Mouse (Mus musculus): ENCODE measurements around the gene Scn5a.

Gene Scn5a

DNA sequence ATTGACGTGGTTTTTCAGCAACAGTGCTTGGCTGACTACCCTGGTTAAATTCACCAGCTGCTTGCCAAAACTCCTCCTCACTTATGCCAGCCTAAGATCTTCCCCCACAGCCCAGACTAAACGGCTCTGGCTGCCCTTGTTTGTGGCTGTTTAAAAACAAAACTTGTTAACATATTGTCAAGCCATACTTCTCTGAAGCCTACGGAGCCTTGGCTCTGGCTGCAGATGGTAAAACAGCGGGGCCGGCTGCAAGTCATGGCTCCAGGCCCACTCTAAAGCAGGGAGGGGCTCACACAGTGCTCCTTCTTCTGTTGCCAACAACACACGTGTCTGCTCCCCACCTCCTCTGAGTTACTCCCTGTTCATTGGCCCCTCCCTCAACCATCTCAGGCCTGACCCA lies 67.9 kb downstream of the Scn5a start:
- DNase-seq (ENCODE audit: low read depth, low spot score), result peak; percentile 86

DNA sequence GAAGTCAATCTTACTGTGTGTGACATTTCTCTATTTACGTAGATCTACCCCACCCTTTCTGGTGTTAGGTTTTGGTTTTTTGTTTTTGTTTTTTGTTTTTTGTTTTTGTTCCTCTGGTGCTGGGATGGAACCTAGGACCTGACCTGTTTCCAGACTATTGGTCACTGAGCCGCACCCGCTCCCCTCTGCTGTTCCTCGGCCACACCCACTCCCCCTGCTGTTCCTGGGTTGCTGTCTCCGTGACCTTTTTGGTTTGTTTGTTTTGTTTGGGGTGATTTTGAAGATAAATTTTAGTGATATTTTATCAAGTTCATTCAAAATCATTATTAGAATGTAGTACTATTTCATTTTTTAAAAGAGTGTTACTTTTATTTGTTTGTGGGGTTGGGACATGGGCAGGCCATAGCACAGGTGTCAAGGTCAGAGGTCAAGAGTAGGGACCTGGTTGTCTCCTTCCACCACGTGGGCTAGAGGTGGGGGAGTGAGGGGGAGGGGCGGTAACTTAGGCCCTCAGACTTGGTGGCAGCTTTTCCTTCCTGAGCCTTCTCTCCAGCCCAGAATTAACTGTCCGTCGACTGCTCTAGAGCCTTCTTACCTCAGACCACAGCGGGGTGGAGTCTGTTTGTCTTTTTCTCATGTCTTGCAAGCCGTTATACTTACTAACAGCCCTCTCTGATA lies 73.7 kb downstream of the Scn5a start:
- DNase-seq (ENCODE audit: low read depth, low spot score), result no peak

DNA sequence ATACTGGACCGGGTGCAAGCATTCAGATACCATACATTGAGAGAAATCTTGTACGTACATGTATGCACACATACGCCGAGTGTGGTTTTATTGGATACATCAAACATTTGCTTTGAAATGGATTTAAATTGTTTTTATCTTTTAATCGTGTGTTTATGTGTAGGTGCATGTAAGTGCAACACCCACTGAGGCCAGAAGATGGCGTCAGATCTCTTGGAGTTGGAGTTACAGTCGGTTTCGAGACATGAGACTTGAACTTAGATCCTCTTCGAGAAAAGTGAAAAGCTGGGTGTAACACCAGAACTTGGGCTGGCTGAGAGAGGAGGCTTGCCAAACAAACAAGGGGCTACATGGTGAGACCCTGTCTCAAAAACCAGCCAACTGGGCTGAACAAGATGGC lies 75.2 kb downstream of the Scn5a start:
- no peak for DNase-seq (ENCODE audit: low read depth, low spot score)

DNA sequence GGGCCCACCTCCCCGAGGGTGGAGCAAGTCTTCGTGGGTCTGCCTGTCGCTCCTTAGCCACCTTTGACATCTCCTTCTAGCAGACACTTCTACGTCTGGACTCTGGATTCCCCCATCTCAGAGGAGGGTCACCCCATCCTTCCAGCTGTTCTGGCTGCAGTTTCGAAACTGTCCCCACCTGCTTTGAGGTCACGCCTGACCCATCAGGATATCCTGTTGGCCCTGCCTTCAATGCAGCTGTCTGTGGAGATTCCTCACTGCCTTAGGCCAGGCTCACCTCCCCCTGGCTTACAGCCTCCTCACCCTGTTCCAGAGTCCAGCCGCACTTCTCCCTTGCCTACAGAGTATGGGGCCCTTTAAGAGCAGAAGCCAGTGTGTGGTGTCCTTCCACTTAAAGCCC lies 79.9 kb downstream of the Scn5a start:
- no peak for DNase-seq (ENCODE audit: low read depth, low spot score)

DNA sequence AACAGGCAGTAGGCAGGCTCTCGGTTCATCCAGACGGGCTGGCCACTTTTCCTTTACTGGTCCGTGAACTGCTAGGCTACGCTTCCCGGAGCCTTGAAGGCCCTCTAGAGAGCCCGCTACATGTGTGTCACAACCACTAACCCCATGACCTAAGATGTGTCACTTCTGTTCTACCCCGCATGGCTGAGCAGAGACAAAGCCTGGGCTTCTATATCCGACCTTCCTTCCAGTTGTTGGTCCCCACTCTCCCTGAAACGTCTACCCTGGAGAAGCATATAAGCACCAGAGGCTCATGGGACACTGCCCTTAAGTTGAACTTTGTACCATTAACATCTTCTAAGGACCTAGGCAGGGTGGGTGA lies 80.6 kb downstream of the Scn5a start:
- no peak for DNase-seq (ENCODE audit: low read depth, low spot score)

DNA sequence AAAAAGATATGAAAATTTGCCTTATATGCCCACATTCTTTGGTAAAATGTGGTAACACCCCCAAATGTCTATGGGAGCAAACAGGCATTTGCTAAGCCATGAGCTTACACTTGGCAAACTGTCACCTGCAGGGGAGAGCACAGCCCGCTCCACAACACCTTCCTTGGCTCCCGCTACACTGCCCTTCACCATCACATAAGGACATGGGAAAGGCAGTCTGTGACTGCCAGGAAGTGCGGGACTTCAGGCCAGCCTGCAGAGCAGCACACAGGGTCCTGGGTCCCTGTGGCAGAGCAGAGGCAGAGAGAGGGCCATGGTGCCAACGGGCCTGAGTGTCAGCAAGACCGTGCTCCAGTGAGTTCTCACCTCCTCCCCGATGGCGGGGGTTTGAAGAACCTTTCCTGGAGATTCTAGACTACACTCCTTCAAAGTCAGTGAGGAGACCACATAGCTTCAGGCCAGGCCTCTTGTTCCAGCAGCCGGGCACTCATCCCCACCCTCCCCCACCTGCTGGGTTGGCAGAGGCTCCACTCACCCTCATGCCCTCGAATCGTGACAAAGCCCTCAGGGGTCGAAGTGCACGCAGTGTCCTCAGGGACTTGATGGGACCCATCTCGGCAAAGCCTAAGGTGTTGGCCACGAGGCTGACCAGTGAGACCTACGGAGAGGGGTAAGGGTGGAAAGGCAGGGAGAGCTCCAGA lies 81.1 kb downstream of the Scn5a start:
- DNase-seq (ENCODE audit: low read depth, low spot score), result no peak

DNA sequence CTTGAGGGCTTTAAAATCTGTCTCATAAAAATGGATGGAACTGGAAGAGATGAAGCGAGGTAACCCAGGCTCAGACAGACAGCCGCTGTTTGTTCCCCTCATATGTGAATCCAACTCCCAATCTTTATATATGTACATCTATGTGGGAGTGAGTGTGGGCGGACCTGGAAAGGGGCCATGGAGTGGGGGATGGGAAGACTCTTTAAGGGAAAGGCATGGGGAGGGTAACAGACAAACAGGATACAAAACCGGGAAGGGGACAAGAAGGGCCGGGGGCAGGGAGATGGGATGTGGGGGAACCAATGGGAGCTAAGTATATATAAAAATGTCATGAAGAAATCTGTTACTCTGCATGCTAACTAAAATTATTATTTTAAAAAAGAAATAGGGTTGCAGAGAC lies 81.9 kb downstream of the Scn5a start:
- DNase-seq (ENCODE audit: low read depth, low spot score), result peak; percentile 30

DNA sequence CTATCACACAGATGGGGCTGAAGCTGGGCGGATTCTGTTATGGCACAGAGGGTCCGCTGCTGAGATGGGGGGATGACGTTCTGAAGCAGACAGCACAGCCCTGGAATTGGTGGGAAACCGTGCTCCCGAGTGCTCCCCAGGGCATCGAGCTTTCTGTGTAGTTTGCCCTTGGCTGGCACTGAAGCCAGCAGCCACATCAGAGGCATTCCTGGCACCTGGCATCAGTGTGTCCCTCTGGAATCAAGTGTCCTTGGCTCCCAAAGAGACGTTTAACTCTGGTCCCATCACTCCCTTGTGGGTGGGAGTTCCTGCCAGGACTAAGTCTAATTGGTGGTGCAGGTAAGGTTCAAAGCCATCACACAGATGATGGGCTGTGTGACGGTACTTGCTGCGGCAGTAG lies 82.5 kb downstream of the Scn5a start:
- DNase-seq (ENCODE audit: low read depth, low spot score), result no peak

DNA sequence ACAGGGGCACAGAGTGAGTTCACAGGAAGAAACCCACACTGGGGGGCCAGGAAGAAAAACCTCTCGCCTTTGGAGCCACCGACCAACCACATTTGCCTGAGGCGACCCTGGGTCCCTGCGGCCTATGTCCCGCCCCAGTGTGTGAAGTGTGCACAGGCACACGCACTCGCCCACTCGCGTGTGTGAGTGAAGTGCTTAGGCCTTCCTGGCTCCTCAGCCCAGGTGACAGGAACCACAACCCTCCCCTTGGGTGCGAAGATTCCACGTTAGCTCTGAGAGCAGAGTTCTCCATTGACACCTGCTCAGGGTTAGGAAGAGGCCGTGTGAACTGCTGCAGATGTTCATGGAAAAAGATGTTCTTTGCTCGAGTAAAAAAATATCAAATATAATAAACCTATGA lies 93.9 kb downstream of the Scn5a start:
- no peak for DNase-seq (ENCODE audit: low read depth, low spot score)

DNA sequence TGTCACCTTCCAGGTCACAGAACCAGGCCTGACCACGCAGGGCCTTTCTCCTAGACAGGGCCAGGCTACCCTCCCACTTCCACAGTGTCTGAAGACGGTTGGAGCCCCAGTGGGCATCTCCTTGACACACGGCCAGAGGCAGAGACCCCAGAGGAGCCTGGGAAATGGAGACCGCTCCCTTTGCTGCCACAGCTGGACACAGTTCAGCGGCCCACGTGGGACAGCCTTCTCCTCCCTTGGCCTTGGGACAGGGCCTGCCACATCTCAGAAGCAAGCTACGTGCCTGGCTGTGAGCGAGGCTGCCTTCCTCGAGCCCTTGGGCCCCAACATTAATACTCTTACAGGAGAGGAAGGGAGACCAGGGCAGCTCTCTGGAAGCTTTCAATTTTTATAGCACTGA lies 94.4 kb downstream of the Scn5a start:
- no peak for DNase-seq (ENCODE audit: low read depth, low spot score)

DNA sequence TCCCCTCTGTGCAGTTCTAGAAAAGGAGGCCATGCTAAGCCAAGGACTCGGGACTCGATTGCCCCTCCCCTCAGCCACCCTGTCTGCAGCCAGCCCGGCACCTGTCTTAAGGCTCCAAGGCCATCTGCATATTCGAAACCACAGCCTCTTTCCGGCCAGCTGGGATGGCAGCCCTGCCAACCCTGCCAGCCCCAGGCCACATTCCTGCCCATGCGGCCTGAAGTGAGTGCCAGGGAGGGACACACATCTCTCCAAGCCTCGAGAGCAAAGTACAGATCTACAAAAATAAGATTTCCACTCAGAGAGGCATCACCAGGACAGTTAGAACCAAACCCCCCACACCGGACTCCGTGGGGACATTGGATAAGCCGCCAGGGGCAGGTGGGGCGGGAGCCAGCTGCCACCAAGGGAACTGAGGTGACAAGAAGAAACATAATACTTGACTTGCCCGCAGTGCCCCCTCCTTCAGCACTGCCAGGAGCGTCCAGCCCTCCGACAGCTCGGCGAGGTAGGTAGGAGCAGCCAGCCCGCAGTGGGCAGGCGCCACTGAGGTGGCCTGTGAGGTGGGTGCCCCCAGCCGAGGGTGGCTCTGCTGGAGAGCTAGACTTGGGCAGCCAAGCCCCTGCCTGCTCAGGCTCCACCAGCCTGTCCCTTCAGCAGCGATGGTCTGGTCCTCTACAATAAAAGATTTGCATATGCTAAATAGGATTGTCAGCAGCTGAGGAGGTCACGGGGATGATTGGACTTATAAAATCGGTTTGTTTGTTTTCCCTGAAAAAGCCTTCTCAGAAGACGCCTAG lies 95.1 kb downstream of the Scn5a start:
- DNase-seq (ENCODE audit: low read depth, low spot score), result no peak

DNA sequence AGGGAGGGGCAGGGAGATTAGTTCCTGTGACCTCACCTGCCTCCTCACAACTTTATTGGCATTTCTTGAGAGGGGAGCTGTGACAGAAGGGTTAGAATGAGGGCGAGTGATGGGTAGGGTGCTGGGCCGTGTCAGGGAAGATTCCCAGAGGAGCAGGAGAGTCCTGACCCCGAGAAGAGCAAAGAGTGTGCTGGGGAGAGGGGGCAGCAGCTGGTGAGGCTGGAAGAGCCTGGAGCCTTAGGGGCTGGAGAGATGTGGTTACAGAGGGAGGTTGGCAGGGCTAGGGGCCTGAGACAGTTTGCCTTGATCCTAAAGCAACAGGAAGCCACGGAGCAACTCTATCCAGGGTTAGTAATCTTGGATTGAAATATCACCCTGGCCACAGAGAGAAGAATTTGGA lies 97.2 kb downstream of the Scn5a start:
- no peak for DNase-seq (ENCODE audit: low read depth, low spot score)

DNA sequence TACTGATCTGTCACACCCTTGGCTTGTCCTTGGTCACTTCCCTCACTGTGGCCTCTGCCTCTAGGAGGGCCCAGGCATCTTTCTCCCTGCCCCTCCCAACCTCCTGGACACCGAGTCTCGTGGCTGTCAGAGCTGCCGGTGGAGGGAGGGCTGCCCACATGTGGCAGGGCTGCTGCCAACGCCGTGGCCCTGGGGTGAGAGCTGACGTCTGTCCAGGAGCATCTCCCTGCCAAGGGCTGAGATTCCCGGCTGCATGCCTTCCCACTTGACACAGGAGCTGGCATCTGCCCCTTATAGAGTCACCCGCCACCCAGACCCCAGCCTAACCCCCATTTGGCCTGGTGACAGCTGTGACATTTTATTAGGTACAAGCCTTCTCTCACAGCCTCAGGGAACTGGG lies 99.5 kb downstream of the Scn5a start:
- DNase-seq (ENCODE audit: low read depth, low spot score), result no peak

DNA sequence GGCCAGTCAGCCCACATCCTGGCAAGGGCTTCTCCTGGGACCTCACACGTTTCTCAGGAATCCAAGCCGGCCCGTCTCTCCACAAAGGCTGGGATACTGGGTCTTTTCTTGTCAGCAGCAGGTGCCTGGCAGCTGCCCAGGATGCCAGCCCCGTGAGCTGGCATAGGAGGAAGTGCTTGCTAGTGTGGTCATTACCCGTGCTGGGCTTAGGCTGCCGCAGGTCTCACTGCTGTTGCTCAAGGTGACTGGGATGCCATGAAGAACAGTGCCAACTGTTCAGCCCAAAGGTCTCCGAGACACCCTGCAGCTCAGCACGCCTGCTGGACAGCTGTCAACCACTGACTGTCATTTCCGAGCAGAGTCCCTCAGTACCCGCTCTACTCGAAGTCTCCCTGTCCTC lies 100.5 kb downstream of the Scn5a start:
- no peak for DNase-seq (ENCODE audit: low read depth, low spot score)

DNA sequence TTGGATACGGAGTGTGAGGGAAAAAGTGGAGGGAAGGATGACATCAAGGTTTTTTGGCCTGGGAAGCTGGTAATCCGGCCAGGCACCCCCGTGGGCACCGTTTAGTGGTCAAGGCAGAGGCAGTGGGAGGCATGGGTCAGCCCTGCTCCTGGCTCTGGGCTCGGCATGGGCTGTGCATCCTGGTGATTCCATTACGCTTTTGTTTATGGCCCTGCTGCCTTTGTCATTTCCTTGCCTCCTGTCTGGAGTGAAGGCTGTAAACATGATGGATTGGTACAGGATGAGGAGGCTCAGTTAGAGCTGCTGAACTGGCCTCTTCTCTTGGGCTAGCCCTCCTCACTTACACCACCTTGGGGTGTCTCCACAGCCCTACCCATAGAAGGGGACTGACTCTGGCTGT lies 101.1 kb downstream of the Scn5a start:
- DNase-seq (ENCODE audit: low read depth, low spot score), result no peak

DNA sequence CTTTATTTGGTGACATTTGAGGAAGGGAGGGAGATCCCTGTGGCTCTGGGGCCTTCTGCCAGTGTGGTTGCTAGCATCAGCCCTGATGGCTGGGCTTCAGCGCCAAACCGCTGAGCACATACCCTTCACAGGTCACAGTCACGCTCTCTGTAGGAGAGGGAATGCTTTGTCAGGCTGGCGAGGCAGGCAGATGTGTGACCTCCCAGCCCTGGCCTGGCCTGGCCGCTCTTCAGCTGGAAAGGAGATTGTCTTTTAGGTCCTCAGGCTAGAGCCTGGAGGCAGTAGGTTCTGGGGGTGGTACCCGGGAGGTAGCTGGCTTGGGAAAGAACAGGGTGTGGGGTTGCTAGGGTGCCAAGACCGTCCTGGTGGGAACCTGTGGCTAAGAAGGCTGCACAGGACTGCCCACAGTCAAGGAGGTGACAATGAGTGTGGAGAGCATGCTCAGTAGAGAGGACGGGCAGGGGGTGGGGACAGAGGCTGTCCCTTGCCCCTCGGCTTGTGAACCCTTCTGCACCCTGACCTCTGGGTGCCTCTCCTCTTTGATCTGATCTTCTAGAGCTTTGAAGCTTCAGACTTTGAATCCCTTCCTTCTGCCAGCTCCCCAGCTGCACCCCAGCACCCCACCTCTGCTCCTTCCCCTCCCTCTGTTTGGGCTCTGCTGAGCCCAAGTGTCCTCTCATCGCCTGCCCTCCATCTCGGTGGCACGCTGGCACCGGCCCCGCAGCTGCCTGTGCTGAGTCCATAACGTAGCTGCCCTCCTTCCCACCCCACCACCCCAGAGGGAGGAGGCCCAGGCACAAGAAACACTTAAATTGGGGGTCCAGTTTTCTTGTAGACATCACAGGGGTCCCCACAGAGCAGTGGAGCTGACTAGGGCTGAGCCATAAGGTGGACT lies 103.9 kb downstream of the Scn5a start:
- DNase-seq (ENCODE audit: low read depth, low spot score), result no peak

DNA sequence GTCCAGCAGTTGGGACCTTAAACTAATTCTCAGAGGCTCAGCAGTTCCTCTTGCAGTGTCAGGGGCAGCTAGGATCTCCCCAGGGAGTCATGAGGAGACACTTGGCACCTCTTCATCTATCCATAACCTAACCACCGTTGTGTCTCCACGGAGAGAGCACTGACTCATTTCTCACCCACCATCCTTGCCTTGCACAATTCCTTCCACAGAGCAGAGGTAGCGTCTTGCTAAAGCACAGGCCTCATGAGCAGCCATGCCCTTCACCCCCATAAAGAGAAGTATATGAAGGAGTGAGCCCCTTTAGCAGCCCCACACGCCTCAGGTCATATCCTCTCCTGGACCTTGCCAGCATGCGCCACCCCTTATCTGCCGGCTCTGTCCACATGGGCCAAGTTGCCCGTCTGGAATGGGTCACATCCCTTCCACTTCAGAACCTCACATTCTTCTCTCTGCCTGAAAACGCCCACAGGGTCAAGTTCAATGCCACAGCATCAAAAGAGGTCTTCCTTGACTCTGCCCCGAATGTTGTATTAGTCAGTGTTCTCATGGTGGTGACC lies 105.1 kb downstream of the Scn5a start:
- DNase-seq (ENCODE audit: low read depth, low spot score), result peak; percentile 59

DNA sequence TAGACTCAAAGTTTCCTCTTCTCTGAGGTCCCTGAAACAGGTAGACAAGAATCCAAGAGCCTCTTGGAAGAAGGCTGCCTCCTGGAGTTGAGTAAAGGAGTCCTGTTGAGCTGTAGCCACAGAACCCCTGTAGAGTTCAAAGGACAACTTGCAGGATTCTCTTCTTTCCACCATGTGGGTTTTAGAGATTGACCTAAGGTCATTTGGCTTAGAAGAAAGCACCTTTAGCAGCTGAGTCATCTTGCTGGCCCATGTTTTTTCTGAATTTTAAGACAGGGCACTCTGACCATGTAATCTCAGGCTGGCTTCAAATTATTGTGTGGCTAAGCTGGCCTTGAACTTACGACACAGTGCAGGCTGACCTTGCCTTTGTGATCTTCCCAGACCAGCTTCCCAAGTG lies 105.8 kb downstream of the Scn5a start:
- no peak for DNase-seq (ENCODE audit: low read depth, low spot score)

DNA sequence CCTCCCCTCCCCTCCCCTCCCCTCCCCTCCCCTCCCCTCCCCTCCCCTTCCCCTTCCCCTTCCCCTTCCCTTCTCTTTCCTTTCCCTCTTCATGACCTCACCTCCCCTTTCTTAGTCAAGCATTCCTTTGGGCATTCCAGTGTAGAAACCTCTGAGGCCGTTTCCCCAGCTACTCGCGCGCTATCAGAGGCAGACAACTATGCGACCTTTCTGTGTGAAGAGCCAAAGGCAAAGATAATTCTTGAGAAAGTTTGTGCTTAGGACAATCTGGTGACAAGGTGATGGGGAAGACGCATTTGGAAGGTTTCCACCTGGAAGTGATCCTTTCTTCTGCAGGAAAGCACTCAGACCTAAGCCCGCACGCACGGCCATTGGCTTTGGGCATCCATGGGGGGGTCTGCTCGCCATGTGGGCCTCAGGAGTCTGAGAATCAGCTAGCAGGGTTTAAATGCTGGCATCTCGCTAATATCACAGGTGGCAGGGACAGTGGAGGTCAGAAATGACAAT lies 106.4 kb downstream of the Scn5a start:
- no peak for DNase-seq (ENCODE audit: low read depth, low spot score)

DNA sequence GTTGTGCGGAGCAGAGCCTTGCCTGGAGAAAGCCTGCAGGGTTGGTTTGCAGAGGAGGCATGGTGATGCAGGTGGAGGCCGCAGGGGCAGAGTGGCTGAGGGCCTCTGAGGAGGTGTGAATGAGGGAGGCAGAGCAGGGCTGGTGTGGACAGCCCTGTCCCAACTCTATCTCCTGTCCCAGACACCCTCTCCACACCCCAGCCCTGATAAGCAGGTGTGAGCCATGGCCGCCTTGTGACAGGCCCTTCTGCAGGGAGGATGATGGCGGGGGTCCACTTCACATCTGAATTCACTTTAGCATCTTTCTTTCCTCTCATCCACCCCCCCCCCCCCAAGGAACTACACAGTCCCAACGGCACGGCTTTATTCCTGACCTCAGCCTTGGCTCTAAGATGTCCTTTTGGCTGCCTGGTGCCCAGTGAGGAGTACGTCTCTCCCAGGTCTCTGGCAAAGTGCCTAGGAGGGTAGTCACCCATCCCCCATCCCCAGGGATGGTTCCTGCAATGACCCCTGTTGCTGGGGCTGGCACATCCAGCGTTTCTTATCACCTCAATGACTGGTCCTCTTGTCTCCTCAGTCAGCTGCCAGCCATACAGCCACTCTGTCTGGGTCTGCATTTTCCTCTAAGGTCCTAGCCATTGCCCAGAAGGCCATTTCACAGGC lies 109.0 kb downstream of the Scn5a start:
- no peak for DNase-seq (ENCODE audit: low read depth, low spot score)

DNA sequence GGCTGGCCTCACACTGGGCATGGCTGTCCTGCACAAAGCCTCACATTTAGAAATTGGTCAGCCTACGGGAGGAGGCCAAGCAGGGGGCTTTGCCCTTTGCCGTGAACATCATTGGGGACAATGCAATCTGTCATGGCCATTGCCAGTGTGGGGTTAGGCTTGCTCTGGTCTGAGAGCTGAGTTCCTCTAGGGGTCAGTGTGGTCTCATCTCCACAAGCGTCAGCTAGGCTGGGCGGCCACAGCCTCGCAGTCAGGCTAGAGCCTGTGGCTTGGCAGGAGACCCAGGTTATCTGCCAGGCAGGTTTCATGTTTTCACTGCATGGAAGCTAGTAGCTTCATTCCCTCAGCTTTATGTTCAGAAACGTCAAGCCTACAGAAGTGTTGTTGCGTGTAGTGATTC lies 113.2 kb downstream of the Scn5a start:
- DNase-seq (ENCODE audit: low read depth, low spot score), result peak; percentile 51

Data from brain, adult 2 months (tissue).